Mouse (Mus musculus): ENCODE data around the gene Atad2b. TPM values are rescaled to one million over a fixed set of nuclear protein-coding genes. Genes with fewer than 3 reads are reported as not detected.

Atad2b gene
- polyA plus RNA-seq (2014; fragmentation: Nextera tagmentation; extraction: Ambion mirVana), result 15.9 and 18.5 TPM in 2 replicates

DNA sequence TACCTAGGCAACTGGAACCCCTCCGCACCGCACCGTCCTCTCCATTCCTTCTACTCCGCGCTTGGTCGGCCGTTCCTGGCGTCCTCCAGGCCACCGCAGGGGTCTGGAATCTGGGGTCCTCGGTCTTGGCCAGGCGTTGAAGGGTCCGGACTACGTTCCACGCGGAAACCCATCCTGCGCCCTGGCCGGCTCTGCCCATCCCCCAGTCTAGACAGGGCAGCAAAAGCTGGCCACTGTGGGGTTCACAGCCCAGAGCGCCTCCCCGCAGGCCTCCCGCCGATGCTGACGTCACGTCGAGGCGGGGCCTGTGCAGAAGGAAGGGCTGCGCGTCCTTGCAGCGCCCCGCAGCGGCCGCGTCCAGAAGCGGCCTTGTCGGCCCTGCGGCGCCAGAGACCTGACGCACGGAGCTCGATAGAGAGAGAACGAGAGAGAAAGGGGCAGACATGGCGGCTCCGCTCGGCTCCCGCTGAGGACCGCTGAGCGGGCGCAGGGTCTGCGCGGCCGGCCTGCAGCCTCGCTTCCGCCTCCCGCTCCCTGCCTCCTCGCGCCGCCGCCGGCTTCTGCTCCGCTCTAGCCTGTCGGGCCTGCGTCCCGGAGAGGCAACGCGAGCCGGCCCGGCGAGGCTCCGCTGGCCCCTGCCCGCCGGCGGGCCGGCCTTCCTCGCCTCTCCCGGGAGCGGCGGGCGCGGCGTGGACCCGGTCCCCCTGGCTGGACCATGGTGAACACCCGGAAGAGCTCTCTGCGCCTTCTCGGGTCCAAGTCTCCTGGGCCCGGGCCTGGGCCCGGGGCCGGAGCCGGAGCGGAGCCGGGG lies at the start of gene Atad2b:
Gene Atad2b (plus strand): TSS at position 360 of the 811 bp plus-strand sequence.
- Histone ChIP-seq H3K9me3 (ENCODE audit: control insufficient read depth, low read length) (no peaks in the 10 kb centered on the region), H3K36me3 (replicated peaks; ENCODE audit: control insufficient read depth, insufficient read depth) (no peaks in the 10 kb centered on the region), H3K4me2 (replicated peaks) (peak within 1 kb of the TSS; percentile 68), H3K27me3 (ENCODE audit: control insufficient read depth, insufficient read depth, low read length) (no peaks in the 10 kb centered on the region), H3K9ac (peak within 1 kb of the TSS; percentile 99), H3K27ac (peak within 1 kb of the TSS; percentile 99), H3K4me1 (replicated peaks; ENCODE audit: control insufficient read depth, insufficient read depth, low read length) (peaks cover 22% of the 10 kb centered on the region), H3K4me3 (replicated peaks; ENCODE audit: low read length) (peak within 1 kb of the TSS; percentile 98)
- ATAC-seq (ENCODE audit: low FRiP score) (peak; percentile 96), DNase-seq (ENCODE audit: low spot score) (peak; percentile 97)
- under 1% methylated on average over 85 of the region's 89 CpGs for WGBS

DNA sequence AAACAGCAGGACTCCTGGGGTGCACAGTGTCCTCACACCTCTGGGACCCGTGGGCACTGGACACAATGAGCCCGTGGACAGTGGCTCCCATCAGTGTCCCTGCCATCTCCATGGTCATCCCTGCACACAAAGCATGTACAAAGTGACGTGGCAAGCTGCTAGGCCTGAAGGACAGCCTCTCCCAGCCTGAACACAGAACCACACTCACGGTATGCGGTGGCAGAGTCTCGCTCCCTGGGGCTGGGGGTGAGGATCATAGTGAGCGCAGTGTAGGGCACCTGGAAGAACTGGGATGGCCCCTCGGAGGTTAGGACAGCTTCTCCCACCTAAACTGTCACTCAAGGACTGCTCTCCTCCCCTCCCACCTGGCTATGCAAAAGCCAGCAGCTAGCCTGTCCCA lies 48.2 kb upstream of the Atad2b start:
- no peaks in the 10 kb centered on the region for H3K36me3 ChIP-seq (replicated peaks; ENCODE audit: control insufficient read depth, insufficient read depth)
- ATAC-seq (ENCODE audit: low FRiP score) (no peak), DNase-seq (ENCODE audit: low spot score) (no peak)
- H3K27me3 ChIP-seq (ENCODE audit: control insufficient read depth, insufficient read depth, low read length), result no peaks in the 10 kb centered on the region
- H3K9ac ChIP-seq, result no peak overlapping the region
- no peaks in the 10 kb centered on the region for H3K9me3 ChIP-seq (ENCODE audit: control insufficient read depth, low read length)
- no peak overlapping the region for H3K27ac ChIP-seq
- 0 out of 2 replicates have a peak, but pooled peaks cover 6% of the 10 kb centered on the region for H3K4me1 ChIP-seq (replicated peaks; ENCODE audit: control insufficient read depth, insufficient read depth, low read length)
- H3K4me2 ChIP-seq (replicated peaks), result no peak overlapping the region
- no peak overlapping the region for H3K4me3 ChIP-seq (replicated peaks; ENCODE audit: low read length)
- 80% methylated on average over 8 of the region's 8 CpGs for WGBS

DNA sequence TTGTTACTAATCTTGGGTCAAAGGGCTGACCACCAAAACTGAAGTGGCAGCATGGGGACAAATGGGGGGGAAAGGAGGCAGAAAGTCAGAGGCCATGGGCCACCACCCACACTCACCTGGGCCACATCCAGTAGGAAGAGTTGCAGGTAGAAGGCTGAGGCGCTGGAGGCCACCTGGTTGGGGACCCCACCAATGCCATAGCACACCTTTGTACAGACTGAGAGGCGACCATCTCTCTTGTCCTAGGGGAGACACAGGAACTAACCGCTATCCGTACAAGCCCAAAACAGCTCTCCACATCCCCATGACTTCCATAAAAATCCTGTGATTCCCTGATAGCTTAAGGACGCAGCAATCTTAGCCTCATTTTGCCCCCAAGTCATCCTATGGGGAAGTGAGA lies 45.9 kb upstream of the Atad2b start:
- no peaks in the 10 kb centered on the region for H3K27me3 ChIP-seq (ENCODE audit: control insufficient read depth, insufficient read depth, low read length)
- H3K4me3 ChIP-seq (replicated peaks; ENCODE audit: low read length), result no peak overlapping the region
- WGBS, result 98% methylated on average over 5 of the region's 5 CpGs
- no peak overlapping the region for H3K9ac ChIP-seq
- no peaks in the 10 kb centered on the region for H3K36me3 ChIP-seq (replicated peaks; ENCODE audit: control insufficient read depth, insufficient read depth)
- no peak for ATAC-seq (ENCODE audit: low FRiP score)
- no peaks in the 10 kb centered on the region for H3K9me3 ChIP-seq (ENCODE audit: control insufficient read depth, low read length)
- no peak overlapping the region for H3K27ac ChIP-seq
- DNase-seq (ENCODE audit: low spot score), result no peak
- H3K4me2 ChIP-seq (replicated peaks), result no peak overlapping the region
- no peaks in the 10 kb centered on the region for H3K4me1 ChIP-seq (replicated peaks; ENCODE audit: control insufficient read depth, insufficient read depth, low read length)

DNA sequence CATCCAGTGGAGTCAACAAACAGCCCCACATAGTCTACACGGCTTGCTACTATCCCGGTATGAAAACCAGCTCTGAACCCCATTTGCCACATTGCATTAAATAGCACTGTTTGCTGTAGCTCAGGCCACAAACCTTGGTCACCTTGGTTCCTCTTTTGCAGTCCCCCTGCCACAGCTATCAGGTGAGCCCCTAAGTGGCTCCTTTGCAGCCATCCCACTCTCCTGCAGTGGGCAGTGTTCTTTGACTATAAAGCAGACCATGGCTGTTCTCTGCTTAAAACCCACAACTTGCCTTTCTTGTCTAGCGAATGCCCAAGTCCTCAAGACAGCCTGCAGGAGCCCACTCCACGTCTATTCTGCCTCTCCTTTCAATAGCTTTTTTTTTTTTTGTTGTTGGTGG lies 44.9 kb upstream of the Atad2b start:
- WGBS, result 65% methylated on average over 4 of the region's 4 CpGs
- Histone ChIP-seq H3K27me3 (ENCODE audit: control insufficient read depth, insufficient read depth, low read length) (no peaks in the 10 kb centered on the region), H3K9ac (no peak overlapping the region), H3K36me3 (replicated peaks; ENCODE audit: control insufficient read depth, insufficient read depth) (no peaks in the 10 kb centered on the region), H3K4me1 (replicated peaks; ENCODE audit: control insufficient read depth, insufficient read depth, low read length) (no peaks in the 10 kb centered on the region), H3K4me2 (replicated peaks) (no peak overlapping the region), H3K4me3 (replicated peaks; ENCODE audit: low read length) (no peak overlapping the region), H3K27ac (no peak overlapping the region), H3K9me3 (ENCODE audit: control insufficient read depth, low read length) (no peaks in the 10 kb centered on the region)
- DNase-seq (ENCODE audit: low spot score) (no peak), ATAC-seq (ENCODE audit: low FRiP score) (no peak)

DNA sequence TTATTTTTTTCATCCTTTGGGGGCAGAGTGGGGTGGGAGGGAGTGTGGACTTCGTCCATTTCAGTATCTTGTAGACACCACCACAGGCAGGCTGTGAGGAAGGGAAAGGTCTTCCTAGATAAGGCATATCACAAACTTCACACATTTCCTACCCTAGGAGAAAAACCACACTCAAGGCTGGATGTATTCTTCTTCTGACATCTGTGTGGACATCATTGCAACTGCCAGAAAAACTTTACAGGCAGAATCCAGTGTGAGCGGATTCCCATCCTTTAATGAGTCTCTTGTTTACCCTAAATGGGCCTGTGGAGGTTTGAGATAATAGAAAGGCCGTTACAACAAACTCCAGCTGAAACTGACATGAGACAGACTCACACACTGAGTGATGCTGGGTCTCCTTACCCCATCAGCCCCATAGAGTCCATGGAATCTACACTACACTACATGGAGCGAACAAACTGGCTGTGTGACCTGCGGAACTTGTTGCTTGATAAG lies 44.1 kb upstream of the Atad2b start:
- Histone ChIP-seq H3K9me3 (ENCODE audit: control insufficient read depth, low read length) (no peaks in the 10 kb centered on the region), H3K4me3 (replicated peaks; ENCODE audit: low read length) (no peak overlapping the region), H3K4me2 (replicated peaks) (no peak overlapping the region), H3K4me1 (replicated peaks; ENCODE audit: control insufficient read depth, insufficient read depth, low read length) (no peaks in the 10 kb centered on the region), H3K27ac (no peak overlapping the region), H3K9ac (no peak overlapping the region), H3K27me3 (ENCODE audit: control insufficient read depth, insufficient read depth, low read length) (no peaks in the 10 kb centered on the region), H3K36me3 (replicated peaks; ENCODE audit: control insufficient read depth, insufficient read depth) (no peaks in the 10 kb centered on the region)
- WGBS, result 82% methylated on average over 5 of the region's 5 CpGs
- ATAC-seq (ENCODE audit: low FRiP score) (no peak), DNase-seq (ENCODE audit: low spot score) (no peak)

DNA sequence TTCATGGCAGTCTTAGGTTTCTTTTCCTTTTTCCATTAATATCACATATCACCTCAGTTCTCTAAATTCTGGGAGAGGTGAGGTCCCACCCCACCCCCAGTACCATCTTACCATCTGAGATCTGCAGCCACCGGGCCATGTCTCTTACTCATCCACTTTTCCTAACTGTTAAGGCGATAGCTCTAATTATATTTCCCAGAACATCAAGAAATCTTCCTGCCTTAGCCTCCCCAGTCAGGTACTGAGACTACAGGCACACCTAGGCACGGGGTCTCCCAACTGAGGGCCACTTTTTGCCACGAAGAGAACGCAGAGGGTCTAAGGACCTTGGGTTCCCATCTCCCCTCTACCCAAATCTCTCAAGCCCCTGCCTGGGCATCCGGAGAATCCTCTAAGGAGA lies 43.6 kb upstream of the Atad2b start:
- 70% methylated on average over 6 of the region's 6 CpGs for WGBS
- H3K4me2 ChIP-seq (replicated peaks), result peak overlapping the region; percentile 64

DNA sequence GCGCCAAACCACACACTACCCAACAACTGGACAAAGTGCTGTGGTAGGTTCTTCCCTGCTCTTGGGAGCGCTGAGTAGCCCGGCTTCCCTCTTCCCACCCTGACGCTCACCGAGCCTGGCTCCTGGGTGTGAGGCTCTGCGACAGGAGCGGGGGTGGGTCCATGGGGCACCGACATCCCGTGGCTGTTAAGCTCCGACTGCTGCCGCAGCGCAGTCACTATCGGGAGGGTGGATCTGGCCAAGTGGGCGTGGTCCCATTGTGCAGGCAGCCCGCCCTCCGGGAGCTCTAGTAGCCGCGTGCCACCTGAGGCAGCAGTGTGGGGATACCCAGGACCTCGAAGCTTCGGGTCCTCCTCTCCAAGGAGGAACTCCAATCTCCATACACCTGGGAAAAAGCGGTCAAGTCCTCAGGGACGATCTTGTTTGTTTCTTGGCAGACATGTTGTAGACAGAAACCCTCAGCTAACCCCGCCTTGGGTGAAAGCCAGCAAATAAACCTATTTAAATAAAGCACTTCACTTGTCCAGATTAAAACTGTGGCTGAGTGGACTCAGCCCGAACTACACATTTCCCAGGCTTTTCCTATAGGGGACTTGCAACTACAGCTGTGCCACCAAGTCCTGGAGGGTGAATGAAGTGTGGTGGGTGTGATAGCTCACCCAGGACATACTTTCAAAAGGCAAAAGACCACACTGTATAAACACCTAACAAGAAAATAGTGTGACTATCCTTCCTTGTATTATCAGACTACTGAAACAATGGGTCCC lies 42.8 kb upstream of the Atad2b start, which contains the start of gene Mfsd2b:
Gene Mfsd2b (minus strand): TSS at position 199 of the 767 bp plus-strand sequence.
- H3K9ac ChIP-seq, result peak within 1 kb of the TSS; percentile 25
- H3K4me3 ChIP-seq (replicated peaks; ENCODE audit: low read length), result peak within 1 kb of the TSS; percentile 28
- DNase-seq (ENCODE audit: low spot score) (peak; percentile 65), ATAC-seq (ENCODE audit: low FRiP score) (peak; percentile 80)
- H3K27ac ChIP-seq, result no peak within 1 kb of the TSS
- H3K36me3 ChIP-seq (replicated peaks; ENCODE audit: control insufficient read depth, insufficient read depth), result peaks cover 6% of the 10 kb centered on the region
- H3K9me3 ChIP-seq (ENCODE audit: control insufficient read depth, low read length), result no peaks in the 10 kb centered on the region
- 6% methylated on average over 24 of the region's 24 CpGs for WGBS
- no peaks in the 10 kb centered on the region for H3K4me1 ChIP-seq (replicated peaks; ENCODE audit: control insufficient read depth, insufficient read depth, low read length)
- peak within 1 kb of the TSS; percentile 64 for H3K4me2 ChIP-seq (replicated peaks)
- no peaks in the 10 kb centered on the region for H3K27me3 ChIP-seq (ENCODE audit: control insufficient read depth, insufficient read depth, low read length)

More for the DNA sequence above, 43.6 kb upstream of the Atad2b start:
- no peak overlapping the region for H3K9ac ChIP-seq
- H3K4me1 ChIP-seq (replicated peaks; ENCODE audit: control insufficient read depth, insufficient read depth, low read length), result no peaks in the 10 kb centered on the region
- peak overlapping the region; percentile 28; the same call in 1 of the 2 replicates for H3K4me3 ChIP-seq (replicated peaks; ENCODE audit: low read length)
- no peaks in the 10 kb centered on the region for H3K27me3 ChIP-seq (ENCODE audit: control insufficient read depth, insufficient read depth, low read length)
- no peak overlapping the region for H3K27ac ChIP-seq
- no peaks in the 10 kb centered on the region for H3K9me3 ChIP-seq (ENCODE audit: control insufficient read depth, low read length)
- ATAC-seq (ENCODE audit: low FRiP score) (no peak), DNase-seq (ENCODE audit: low spot score) (no peak)
- no peaks in the 10 kb centered on the region for H3K36me3 ChIP-seq (replicated peaks; ENCODE audit: control insufficient read depth, insufficient read depth)

DNA sequence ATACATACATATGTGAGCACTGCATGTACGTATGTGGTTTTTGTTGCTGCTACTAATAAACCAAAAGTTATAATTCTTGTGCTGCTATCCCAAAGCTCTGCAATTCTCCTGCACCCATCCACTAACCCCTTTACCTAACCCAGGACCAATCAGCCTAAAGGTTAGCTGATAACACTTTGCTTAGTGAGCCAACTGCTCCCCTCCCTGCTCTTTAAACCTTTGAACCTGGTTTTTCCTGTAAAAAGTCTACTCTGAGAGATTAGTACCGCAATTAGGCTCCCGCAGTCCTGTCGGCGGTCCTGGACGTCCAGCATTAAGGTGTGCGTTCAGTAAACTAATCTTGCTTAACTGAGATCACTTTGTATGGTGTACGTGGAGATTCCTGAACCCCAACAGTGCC lies 41.5 kb upstream of the Atad2b start:
- WGBS, result 84% methylated on average over 8 of the region's 8 CpGs
- Histone ChIP-seq H3K4me3 (replicated peaks; ENCODE audit: low read length) (no peak overlapping the region), H3K9me3 (ENCODE audit: control insufficient read depth, low read length) (no peaks in the 10 kb centered on the region), H3K4me1 (replicated peaks; ENCODE audit: control insufficient read depth, insufficient read depth, low read length) (no peaks in the 10 kb centered on the region), H3K36me3 (replicated peaks; ENCODE audit: control insufficient read depth, insufficient read depth) (peaks cover 13% of the 10 kb centered on the region), H3K27me3 (ENCODE audit: control insufficient read depth, insufficient read depth, low read length) (no peaks in the 10 kb centered on the region), H3K27ac (no peak overlapping the region), H3K4me2 (replicated peaks) (no peak overlapping the region), H3K9ac (no peak overlapping the region)
- DNase-seq (ENCODE audit: low spot score) (no peak), ATAC-seq (ENCODE audit: low FRiP score) (no peak)

DNA sequence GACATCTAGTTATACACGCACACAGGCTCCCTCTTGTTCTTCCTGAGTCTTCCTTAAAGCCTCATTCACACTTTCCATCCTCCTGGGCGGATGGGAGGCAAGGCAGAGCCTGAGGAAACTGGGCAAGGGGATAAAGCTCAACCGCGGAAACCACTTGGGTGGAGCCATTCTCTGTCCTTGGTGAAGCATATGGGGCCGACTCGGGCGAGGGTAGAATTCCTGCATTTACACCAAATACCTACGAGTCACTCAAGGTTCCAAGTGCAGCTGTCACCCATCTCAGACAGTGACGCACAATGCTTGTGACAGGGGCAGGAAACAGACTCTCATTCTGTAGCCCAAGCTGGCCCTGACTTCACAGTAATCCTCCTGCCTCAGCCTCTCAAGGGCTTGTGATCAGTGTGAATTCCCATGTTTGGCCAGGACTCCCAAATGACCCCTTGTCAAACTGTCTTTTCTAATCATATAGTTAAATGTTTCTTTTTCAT lies 38.8 kb upstream of the Atad2b start:
- Histone ChIP-seq H3K27me3 (ENCODE audit: control insufficient read depth, insufficient read depth, low read length) (no peaks in the 10 kb centered on the region), H3K4me2 (replicated peaks) (no peak overlapping the region), H3K4me3 (replicated peaks; ENCODE audit: low read length) (no peak overlapping the region), H3K9ac (no peak overlapping the region), H3K9me3 (ENCODE audit: control insufficient read depth, low read length) (no peaks in the 10 kb centered on the region), H3K4me1 (replicated peaks; ENCODE audit: control insufficient read depth, insufficient read depth, low read length) (no peaks in the 10 kb centered on the region), H3K27ac (no peak overlapping the region), H3K36me3 (replicated peaks; ENCODE audit: control insufficient read depth, insufficient read depth) (peaks cover 27% of the 10 kb centered on the region)
- WGBS, result 86% methylated on average over 9 of the region's 9 CpGs
- DNase-seq (ENCODE audit: low spot score) (no peak), ATAC-seq (ENCODE audit: low FRiP score) (no peak)

Measured in hindbrain, embryonic 14.5 days (tissue).